Mouse (Mus musculus) cerebral cortex, adult 2 months (tissue): Measurements from ENCODE around the gene Ctnna2.

Experiments used
- WGBS: fragments of 180-500 bp; shearing (Covaris S2); methylation state at CpG from one replicate; pipeline ENCODE4 v1.1.7; 2018; 5-methylcytosine and 5-hydroxymethylcytosine counted together

Gene Ctnna2

GRCm38 (mm10) chr6:77222849-77223638 is 756.5 kb downstream of the Ctnna2 start:
- WGBS = 29% methylated on average over 16 of the region's 16 CpGs

GRCm38 (mm10) chr6:77220776-77221175 is 758.7 kb downstream of the Ctnna2 start:
- 72% methylated on average over 4 of the region's 4 CpGs for WGBS

DNA sequence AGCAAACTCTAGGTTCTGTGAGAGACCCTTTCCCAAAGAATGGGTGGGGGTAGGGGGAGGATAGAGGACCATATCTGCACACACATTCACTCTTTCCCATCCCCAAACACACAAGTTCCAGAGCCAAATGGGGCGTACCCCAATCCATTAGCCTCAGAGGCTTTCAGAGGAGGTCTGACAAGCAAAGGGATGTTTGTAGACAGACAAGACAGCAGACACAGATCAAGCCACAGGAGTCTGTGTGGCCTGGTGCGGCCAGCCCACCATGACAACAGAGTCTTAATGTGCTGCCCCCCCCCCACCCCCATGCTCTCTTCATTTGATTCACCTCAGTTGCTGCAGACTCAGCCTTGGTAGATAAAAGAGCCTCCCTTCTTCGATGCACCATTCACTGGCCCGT is 764.2 kb downstream of the Ctnna2 start:
- 79% methylated on average over 4 of the region's 4 CpGs for WGBS

DNA sequence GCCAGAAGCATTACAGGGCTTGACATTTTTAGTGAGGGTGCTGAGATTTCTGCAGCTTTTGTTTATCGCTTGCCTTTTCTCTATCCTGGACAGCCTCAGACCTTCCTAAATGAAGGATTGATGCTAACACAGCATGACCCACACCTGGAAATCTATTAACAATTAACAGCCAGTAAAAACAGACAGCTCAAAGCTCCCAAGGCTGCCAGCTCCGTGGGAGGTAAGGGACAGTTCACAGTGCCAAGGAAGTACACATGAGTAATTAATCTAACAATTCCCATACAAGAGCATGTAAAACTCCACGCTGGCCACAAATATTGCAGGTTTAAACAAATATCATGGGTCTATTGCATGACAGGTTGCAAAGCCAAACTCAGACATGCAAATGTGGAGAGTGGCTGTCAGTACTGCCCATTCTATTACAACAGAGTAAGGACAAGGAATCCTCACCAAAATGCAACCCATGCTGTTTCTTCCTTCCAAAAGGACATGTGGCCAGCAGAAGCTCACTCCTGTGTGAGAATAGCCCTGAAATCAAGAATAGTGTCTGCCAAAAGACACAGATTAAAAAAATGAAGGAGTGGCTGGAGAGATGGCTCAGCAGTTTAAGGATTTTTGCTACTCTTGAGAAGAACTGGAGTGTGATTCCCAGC is 765.6 kb downstream of the Ctnna2 start:
- 38% methylated on average over 3 of the region's 3 CpGs for WGBS

- WGBS = 44% methylated on average over 3 of the region's 3 CpGs
Observed at GRCm38 (mm10) chr6:77209929-77210328, 769.6 kb downstream of the Ctnna2 start.

GRCm38 (mm10) chr6:77209183-77209582 is 770.3 kb downstream of the Ctnna2 start:
- WGBS = 28% methylated on average over 1 of the region's 1 CpGs

GRCm38 (mm10) chr6:77199375-77199774 is 780.1 kb downstream of the Ctnna2 start:
- 78% methylated on average over 2 of the region's 2 CpGs for WGBS

GRCm38 (mm10) chr6:77196650-77197049 is 782.8 kb downstream of the Ctnna2 start:
- 71% methylated on average over 3 of the region's 3 CpGs for WGBS

- WGBS = 87% methylated on average over 4 of the region's 4 CpGs
Observed at GRCm38 (mm10) chr6:77191635-77192034, 787.9 kb downstream of the Ctnna2 start.

DNA sequence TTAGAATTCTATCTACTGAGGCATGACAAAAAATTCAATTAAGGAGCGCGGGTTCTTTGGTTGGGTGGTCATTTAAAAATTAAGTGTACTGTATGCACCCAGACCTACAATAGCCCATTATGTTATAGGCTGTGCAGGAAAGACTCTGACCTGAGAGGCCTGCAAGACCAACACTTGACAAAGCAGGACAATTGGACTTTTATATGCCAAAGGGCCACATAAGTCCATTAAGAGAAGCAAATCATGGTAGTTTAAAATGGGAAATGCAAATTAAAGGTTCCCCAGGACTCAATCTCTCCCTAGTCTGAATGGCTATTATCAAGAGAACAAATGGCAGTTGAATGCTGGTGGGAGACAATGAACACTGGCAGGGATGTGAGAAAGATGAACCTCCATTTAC is 790.9 kb downstream of the Ctnna2 start:
- WGBS = 80% methylated on average over 2 of the region's 2 CpGs

DNA sequence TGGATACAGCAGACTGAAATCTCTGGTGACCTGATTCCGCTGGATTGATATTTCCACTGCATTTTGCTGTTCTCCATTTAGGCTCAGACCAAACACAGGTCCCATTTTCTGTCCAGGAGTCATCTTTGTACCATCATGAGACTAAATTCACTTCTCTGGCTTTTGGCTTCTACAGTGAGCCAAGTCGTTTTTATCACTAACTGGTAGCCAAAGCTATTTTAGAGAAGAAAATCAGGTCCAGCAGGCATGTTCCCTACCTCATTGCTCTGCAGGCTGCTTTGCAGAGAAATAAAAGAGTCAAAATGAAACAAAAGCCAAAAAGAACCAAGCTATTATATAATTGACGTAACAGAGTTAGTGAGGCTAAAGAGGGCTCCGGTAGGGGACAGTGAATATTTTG is 793.7 kb downstream of the Ctnna2 start:
- 60% methylated on average over 4 of the region's 4 CpGs for WGBS

GRCm38 (mm10) chr6:77184896-77185295 is 794.6 kb downstream of the Ctnna2 start:
- 22% methylated on average over 2 of the region's 2 CpGs for WGBS

- WGBS = 28% methylated on average over 4 of the region's 4 CpGs
Observed at GRCm38 (mm10) chr6:77175764-77176163, 803.7 kb downstream of the Ctnna2 start.

DNA sequence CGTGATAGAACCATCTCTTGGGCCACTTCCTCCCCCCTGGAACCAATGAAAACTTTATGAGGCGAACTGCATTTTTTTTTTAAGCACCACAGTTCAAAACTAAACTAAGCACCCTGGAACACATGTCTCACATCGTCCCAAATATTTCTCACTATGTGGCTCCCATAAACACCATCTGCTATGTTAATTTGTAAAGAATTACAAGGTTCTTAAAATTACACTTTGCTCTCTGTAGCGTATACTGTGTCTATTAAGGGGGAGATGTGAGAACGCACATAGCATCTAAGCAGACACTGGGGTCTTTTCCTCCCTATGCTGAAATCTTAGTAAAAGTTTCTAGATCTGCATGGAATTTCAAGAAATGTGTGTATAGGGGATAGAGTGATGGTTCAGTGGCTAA is 822.5 kb downstream of the Ctnna2 start:
- WGBS = 52% methylated on average over 5 of the region's 5 CpGs

- 55% methylated on average over 4 of the region's 4 CpGs for WGBS
Observed at GRCm38 (mm10) chr6:77139306-77139920, 840.1 kb downstream of the Ctnna2 start.

GRCm38 (mm10) chr6:77120926-77121325 is 858.6 kb downstream of the Ctnna2 start:
- WGBS = 44% methylated on average over 2 of the region's 2 CpGs

- WGBS = 48% methylated on average over 5 of the region's 5 CpGs
Observed at GRCm38 (mm10) chr6:77120510-77120909, 859.0 kb downstream of the Ctnna2 start.

GRCm38 (mm10) chr6:77109095-77109945 is 870.2 kb downstream of the Ctnna2 start:
- 76% methylated on average over 10 of the region's 10 CpGs for WGBS

GRCm38 (mm10) chr6:77101047-77101446 is 878.5 kb downstream of the Ctnna2 start:
- 13% methylated on average over 1 of the region's 1 CpGs for WGBS

GRCm38 (mm10) chr6:77098540-77098939 is 881.0 kb downstream of the Ctnna2 start:
- WGBS = 95% methylated on average over 1 of the region's 1 CpGs

- 60% methylated on average over 14 of the region's 14 CpGs for WGBS
Observed at GRCm38 (mm10) chr6:77075396-77076376, 903.8 kb downstream of the Ctnna2 start.
